Mouse (Mus musculus): Measurements from ENCODE around the gene Otop2. TPM values are rescaled to one million over a fixed set of nuclear protein-coding genes. Genes with fewer than 3 reads are reported as not detected.

Gene Otop2
- total and polyA plus RNA-seq, 3 experiments = not detected

DNA sequence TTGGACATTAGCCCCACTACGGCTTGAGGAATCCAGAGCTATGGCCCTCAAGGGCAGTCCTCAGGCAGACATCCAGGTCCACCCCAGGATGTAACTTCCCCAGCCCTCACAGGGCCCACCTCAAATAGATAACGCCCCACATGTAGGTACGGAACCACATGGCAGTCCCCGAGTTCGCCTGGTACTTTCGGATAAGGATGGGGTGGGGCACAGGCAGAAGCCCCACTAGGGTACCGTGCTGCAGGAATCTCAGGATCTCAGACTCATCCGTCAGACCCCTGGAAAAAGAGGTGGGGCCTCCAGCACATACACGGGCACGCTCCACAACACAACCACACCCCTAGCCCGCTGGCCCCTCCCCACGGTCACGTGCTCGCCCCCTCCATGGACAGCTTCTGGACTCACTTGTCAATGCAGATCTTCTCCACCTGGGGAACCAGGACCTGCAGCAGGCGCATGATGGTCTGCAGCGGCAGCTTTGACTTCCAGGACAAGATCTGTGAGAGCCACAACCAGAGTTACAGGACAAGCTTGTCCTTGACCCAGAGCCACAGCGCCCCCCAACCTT, 41.8 kb downstream of the Otop2 start:
- DNase-seq (ENCODE audit: low read depth, low spot score) = peak; percentile 86
- TF ChIP-seq UBTF (IDR thresholded peaks at IDR 0.05; ENCODE audit: borderline replicate concordance, insufficient read depth, low read depth, low read length) (no peak), RAD21 (IDR thresholded peaks at IDR 0.05; ENCODE audit: low read depth, low read length) (no peak), ETS1 (IDR thresholded peaks at IDR 0.05; ENCODE audit: low read depth, low read length) (no peak), GABPA (IDR thresholded peaks at IDR 0.05; ENCODE audit: low read depth, low read length) (no peak), MAFK (IDR thresholded peaks at IDR 0.05; ENCODE audit: borderline replicate concordance, low read depth, low read length) (no peak), GATA1 (IDR thresholded peaks at IDR 0.05; ENCODE audit: low read depth, low read length) (no peak), SIN3A (IDR thresholded peaks at IDR 0.05; ENCODE audit: low read length) (no peak), ZC3H11A (IDR thresholded peaks at IDR 0.05; ENCODE audit: low read depth, low read length) (no peak), KAT2A (conservative IDR thresholded peaks at IDR 0.05; ENCODE audit: low read depth, low read length) (no peak), ZKSCAN1 (IDR thresholded peaks at IDR 0.05; ENCODE audit: low read depth, low read length) (no peak), MEF2A (IDR thresholded peaks at IDR 0.05; ENCODE audit: extremely low read depth, insufficient replicate concordance, low read depth, low read length, poor library complexity, severe bottlenecking) (no peak), CHD2 (IDR thresholded peaks at IDR 0.05; ENCODE audit: low read length) (no peak), CHD1 (IDR thresholded peaks at IDR 0.05; ENCODE audit: low read depth, low read length) (no peak), MXI1 (IDR thresholded peaks at IDR 0.05; ENCODE audit: low read depth, low read length) (no peak), TCF12 (IDR thresholded peaks at IDR 0.05; ENCODE audit: low read depth, low read length) (no peak), RCOR1 (IDR thresholded peaks at IDR 0.05; ENCODE audit: low read depth, low read length) (no peak), E2F4 (IDR thresholded peaks at IDR 0.05; ENCODE audit: borderline replicate concordance, low read depth, low read length) (no peak), TAL1 (IDR thresholded peaks at IDR 0.05; ENCODE audit: low read length) (peak; percentile 62), ZNF384 (IDR thresholded peaks at IDR 0.05; ENCODE audit: low read depth, low read length) (no peak), NELFE (IDR thresholded peaks at IDR 0.05; ENCODE audit: low read depth, low read length) (no peak), EP300 (IDR thresholded peaks at IDR 0.05; ENCODE audit: low read depth in 1 of 2, low read length in 2 of 2) (peak in 1 of 2 experiments; percentile 26; a peak in 1 of 4 replicates), NRF1 (IDR thresholded peaks at IDR 0.05; ENCODE audit: insufficient read depth, low read depth, low read length, poor library complexity, severe bottlenecking) (no peak), USF2 (IDR thresholded peaks at IDR 0.05; ENCODE audit: borderline replicate concordance in 1 of 2, insufficient read depth in 1 of 2, low read depth in 1 of 2, low read length in 2 of 2) (peak; percentile 53 to 74), CTCF (IDR thresholded peaks at IDR 0.05 in 2 of 3, conservative IDR thresholded peaks at IDR 0.05 in 1 of 3; ENCODE audit: control insufficient read depth in 1 of 3, insufficient read depth in 1 of 3, low read depth in 2 of 3, low read length in 3 of 3, poor library complexity in 1 of 3, severe bottlenecking in 1 of 3) (peak in 2 of 3 experiments; percentile 22 to 35; a peak in 3 of 6 replicates), MAX (IDR thresholded peaks at IDR 0.05; ENCODE audit: low read length) (peak; percentile 60), HCFC1 (IDR thresholded peaks at IDR 0.05; ENCODE audit: low read depth, low read length) (no peak), MYC (IDR thresholded peaks at IDR 0.05; ENCODE audit: low read depth, low read length) (no peak), JUND (IDR thresholded peaks at IDR 0.05; ENCODE audit: low read depth, low read length) (no peak), POLR2AphosphoS2 (IDR thresholded peaks at IDR 0.05; ENCODE audit: low read length) (no peak), BHLHE40 (IDR thresholded peaks at IDR 0.05; ENCODE audit: borderline replicate concordance, low read depth, low read length) (peak; percentile 82; the same call in 1 of the 2 replicates), USF1 (IDR thresholded peaks at IDR 0.05; ENCODE audit: low read depth, low read length) (peak; percentile 96)
- H3K36me3 ChIP-seq (ENCODE audit: control insufficient read depth in 1 of 2, insufficient read depth in 2 of 2, low read length in 2 of 2) = peaks cover 0 to 2% of the 10 kb centered on the region in 2 experiments; a peak in 1 of 4 replicates
- H3K4me3 ChIP-seq (ENCODE audit: control insufficient read depth in 1 of 2, insufficient read depth in 1 of 2, low read depth in 2 of 2, low read length in 2 of 2) = peak overlapping the region; percentile 42 to 59
- peaks cover 2 to 21% of the 10 kb centered on the region in 2 experiments; a peak in 2 of 4 replicates for H3K4me1 ChIP-seq (ENCODE audit: control insufficient read depth in 1 of 2, insufficient read depth in 2 of 2, low read length in 2 of 2)
- H3K27me3 ChIP-seq (ENCODE audit: control insufficient read depth in 1 of 2, insufficient read depth in 2 of 2, low read length in 2 of 2) = no peaks in the 10 kb centered on the region
- no peaks in the 10 kb centered on the region for H3K79me2 ChIP-seq (ENCODE audit: control insufficient read depth, insufficient read depth, low read length, poor library complexity)
- H3K9ac ChIP-seq (ENCODE audit: control insufficient read depth, low read depth, low read length, poor library complexity, severe bottlenecking) = peak overlapping the region; percentile 31
- H3K9me3 ChIP-seq (replicated peaks; ENCODE audit: insufficient read depth, low read length) = no peaks in the 10 kb centered on the region
- no peak overlapping the region for H3K27ac ChIP-seq (ENCODE audit: control insufficient read depth, low read depth, low read length)
